Comparison of ENCODE assay signal across 8 mouse cellular contexts in genomic region chr12:70148631-70149265, GRCm38 (mm10). TPM values are rescaled to one million over a fixed set of nuclear protein-coding genes. Genes with fewer than 3 reads are reported as not detected.
DNase-seq lines count a peak whose midpoint lies in the region; ATAC-seq and TF ChIP-seq lines count a peak whose summit lies in the region.

No protein-coding gene starts in this region.

- no peak overlapping the region for H3K27ac ChIP-seq in layer of hippocampus, adult 2 months
- H3K27ac ChIP-seq in hindbrain, embryonic 13.5 days: peak overlapping the region; percentile 58
- no peak overlapping the region for H3K27ac ChIP-seq in lung, embryonic 16.5 days (ENCODE audit: low read length)

- H3K9me3 ChIP-seq in hindbrain, embryonic 13.5 days: no peaks in the 10 kb centered on the region
- no peaks in the 10 kb centered on the region for H3K9me3 ChIP-seq in lung, embryonic 16.5 days (ENCODE audit: control insufficient read depth, low read length)

- peaks cover 19% of the 10 kb centered on the region for H3K4me1 ChIP-seq in hindbrain, embryonic 13.5 days (replicated peaks)
- peaks cover 7% of the 10 kb centered on the region for H3K4me1 ChIP-seq in lung, embryonic 16.5 days (replicated peaks; ENCODE audit: control insufficient read depth, insufficient read depth, low read length)

- no peak for ATAC-seq in hindbrain, embryonic 13.5 days (ENCODE audit: low FRiP score)
- no peak for ATAC-seq in lung, embryonic 16.5 days (ENCODE audit: low read depth)

- H3K9ac ChIP-seq in hindbrain, embryonic 13.5 days: no peak overlapping the region
- no peak overlapping the region; the same call in 1 of the 2 replicates for H3K9ac ChIP-seq in lung, embryonic 16.5 days (ENCODE audit: low read length)

- 15% methylated on average over 11 of the region's 11 CpGs for WGBS in hindbrain, embryonic 13.5 days
- WGBS in lung, embryonic 16.5 days: 14% methylated on average over 11 of the region's 11 CpGs

- H3K4me3 ChIP-seq in layer of hippocampus, adult 2 months: peak overlapping the region; percentile 51
- no peak overlapping the region for H3K4me3 ChIP-seq in hindbrain, embryonic 13.5 days
- peak overlapping the region; percentile 31 for H3K4me3 ChIP-seq in lung, embryonic 16.5 days (ENCODE audit: low read length)

- H3K36me3 ChIP-seq in hindbrain, embryonic 13.5 days: no peaks in the 10 kb centered on the region
- H3K36me3 ChIP-seq in lung, embryonic 16.5 days (ENCODE audit: control insufficient read depth, insufficient read depth, low read length): no peaks in the 10 kb centered on the region

- H3K4me2 ChIP-seq in hindbrain, embryonic 13.5 days: peak overlapping the region; percentile 47
- H3K4me2 ChIP-seq in lung, embryonic 16.5 days (ENCODE audit: low read depth, low read length): peak overlapping the region; percentile 48

- H3K27me3 ChIP-seq in hindbrain, embryonic 13.5 days: no peaks in the 10 kb centered on the region
- H3K27me3 ChIP-seq in lung, embryonic 16.5 days (ENCODE audit: control insufficient read depth, insufficient read depth, low read depth, low read length): no peaks in the 10 kb centered on the region

- TF ChIP-seq CTCF in layer of hippocampus, adult 2 months (conservative IDR thresholded peaks at IDR 0.05): no peak

- no peak for DNase-seq in layer of hippocampus, adult 2 months (ENCODE audit: low spot score in 2 of 2)
- no peak for DNase-seq in layer of hippocampus, adult 18-20 months (ENCODE audit: low spot score in 2 of 2)
- DNase-seq in brain, adult 2 months (ENCODE audit: low read depth, low spot score): peak; percentile 39
- DNase-seq in thymus, adult 18-20 months: peak; percentile 27 to 50
- no peak for DNase-seq in adrenal gland, postnatal 25 days
- DNase-seq in adrenal gland, postnatal 4 days (ENCODE audit: low spot score in 2 of 2): no peak

RNA-seq across cellular contexts. Expression of gene Abhd12b, which starts 5.2 kb away (rescaled TPM):
- not detected for total RNA-seq in layer of hippocampus, adult 2 months (2021)
- not detected for total RNA-seq in layer of hippocampus, adult 18-20 months (2021)
- 0.12 TPM in 1 of 2 replicates, not detected in the other for polyA plus RNA-seq in hindbrain, embryonic 13.5 days (2015; fragmentation: Nextera tagmentation; extraction: Ambion mirVana)
- not detected in 2 replicates for polyA plus RNA-seq in lung, embryonic 16.5 days (2015; fragmentation: Nextera tagmentation; extraction: Ambion mirVana)
- total RNA-seq in adrenal gland, postnatal 25 days (2021): not detected in 2 replicates
- not detected for total RNA-seq in adrenal gland, postnatal 4 days (2021)

RNA-seq across cellular contexts. Expression of gene Nin, which starts 35.2 kb away (rescaled TPM):
- 10 to 100 TPM; 61.9 to 79.5 TPM for total RNA-seq in layer of hippocampus, adult 2 months (2021)
- 10 to 100 TPM; 62.4 to 69.6 TPM for total RNA-seq in layer of hippocampus, adult 18-20 months (2021)
- polyA plus RNA-seq in hindbrain, embryonic 13.5 days (2015; fragmentation: Nextera tagmentation; extraction: Ambion mirVana): 13.3 and 13.4 TPM in 2 replicates
- polyA plus RNA-seq in lung, embryonic 16.5 days (2015; fragmentation: Nextera tagmentation; extraction: Ambion mirVana): 11.8 and 12.5 TPM in 2 replicates
- 30.8 and 42.1 TPM in 2 replicates for total RNA-seq in adrenal gland, postnatal 25 days (2021)
- total RNA-seq in adrenal gland, postnatal 4 days (2021): 10 to 100 TPM; 44.6 to 45.0 TPM

Comparison
In these comparisons a context has a peak if more than half of its experiments do, and no peak if none do; other contexts are left out.
1. DNase-seq: peak in brain, adult 2 months (single experiment) and thymus, adult 18-20 months (2 of 2); none in layer of hippocampus, adult 2 months (0 of 2), layer of hippocampus, adult 18-20 months (0 of 2), adrenal gland, postnatal 25 days (single experiment) and adrenal gland, postnatal 4 days (0 of 2).